Mouse (Mus musculus) G1E (cell line): ENCODE data around the gene Rhox2h. TPM values are rescaled to one million over a fixed set of nuclear protein-coding genes. Genes with fewer than 3 reads are reported as not detected.
"Not testable (repeated sequence)": the region's sequence is repeated elsewhere in the genome, so short reads cannot be mapped to it uniquely, and the experiment has no call there.

ENCODE experiments used
- ATAC-seq: 2 replicates; pipeline ENCODE4 v1.8.0; 2016; ENCODE audit warnings: mild to moderate bottlenecking; ENCODE audit not compliant: insufficient number of reproducible peaks, poor library complexity, low FRiP score, severe bottlenecking; ENCODE audit errors: extremely low read depth
- DNase-seq: peaks from one replicate; pipeline ENCODE4 v3.0.0; 2012; ENCODE audit warnings: low spot score
- H3K27me3 ChIP-seq: 2 replicates; pipeline ENCODE4 v1.6.1; 2012; ENCODE audit warnings: mild to moderate bottlenecking, low read length, inconsistent platforms; ENCODE audit not compliant: insufficient read depth
- H3K36me3 ChIP-seq: replicated peaks from 2 replicates; pipeline ENCODE3; 2012; ENCODE audit warnings: mild to moderate bottlenecking, inconsistent platforms
- H3K4me1 ChIP-seq: 2 replicates; pipeline ENCODE4 v1.6.1; 2012; ENCODE audit warnings: low read depth, low read length, inconsistent platforms, mixed read lengths; ENCODE audit not compliant: insufficient read depth
- H3K4me3 ChIP-seq: 2 replicates; pipeline ENCODE4 v1.5.1; 2012; ENCODE audit warnings: low read depth, mild to moderate bottlenecking, inconsistent platforms, low read length, moderate library complexity, mixed read lengths
- H3K9me3 ChIP-seq: replicated peaks from 2 replicates; pipeline ENCODE4 v1.6.1; 2012; ENCODE audit warnings: inconsistent platforms
- CTCF ChIP-seq: IDR thresholded peaks from 2 replicates; pipeline ENCODE4 v1.5.1; 2012; ENCODE audit warnings: low read depth, low read length, inconsistent platforms, mixed read lengths
- GATA1 ChIP-seq: IDR thresholded peaks from 2 replicates; pipeline ENCODE4 v1.6.1; 2012; ENCODE audit warnings: borderline replicate concordance, low read length, inconsistent platforms, mixed read lengths
- GATA2 ChIP-seq: IDR thresholded peaks from 2 replicates; pipeline ENCODE4 v1.6.1; 2012; ENCODE audit warnings: low read depth, low read length, inconsistent platforms, borderline replicate concordance
- POLR2AphosphoS5 ChIP-seq: IDR thresholded peaks from 2 replicates; pipeline ENCODE4 v1.6.1; 2012; ENCODE audit warnings: low read depth, low read length, inconsistent platforms; ENCODE audit not compliant: insufficient replicate concordance
- TAL1 ChIP-seq: conservative IDR thresholded peaks from 2 replicates; pipeline ENCODE4 v1.6.1; 2012; ENCODE audit warnings: low read depth, low read length, inconsistent platforms, mixed read lengths
- polyA plus RNA-seq: library from polyadenylated mRNA; stranded (reverse); fragments of >175 nt; gene quantifications from 2 replicates; pipeline ENCODE4 v1.2.3, GENCODE M21; 2012
- total RNA-seq, 2 experiments: library from RNA; stranded (forward) in 1 of 2; stranded (reverse) in 1 of 2; fragments of 200-1000 nt in 1 of 2; fragments of >200 nt in 1 of 2; fragmentation: Nextera tagmentation in 1 of 2; gene quantifications; 2 replicates each; pipeline ENCODE4 v1.2.3; 2014 to 2017

Gene Rhox2h
- total RNA-seq (2014; fragmentation: Nextera tagmentation) (not detected in 2 replicates), total RNA-seq (2017) (0.60 and 0.93 TPM in 2 replicates), polyA plus RNA-seq (0.07 TPM in 1 of 2 replicates, not detected in the other)

GRCm38 (mm10) chrX:37673177-37673576 is at the start of gene Rhox2h:
TSS of gene Rhox2h (minus strand) at chrX:37673277.
- not testable (repeated sequence) for H3K9me3 ChIP-seq, H3K36me3 ChIP-seq, H3K4me1 ChIP-seq, H3K4me3 ChIP-seq, ATAC-seq, DNase-seq, H3K27me3 ChIP-seq

GRCm38 (mm10) chrX:37701821-37702387 is 28.8 kb upstream of the Rhox2h start:
- no peaks in the 10 kb centered on the region for H3K9me3 ChIP-seq
- H3K27me3 ChIP-seq = no peaks in the 10 kb centered on the region
- ATAC-seq = no peak
- TF ChIP-seq GATA2 (no peak), CTCF (no peak), GATA1 (no peak)
- H3K4me3 ChIP-seq = no peak overlapping the region
- no peak for DNase-seq
- H3K36me3 ChIP-seq = no peaks in the 10 kb centered on the region
- no peaks in the 10 kb centered on the region for H3K4me1 ChIP-seq

GRCm38 (mm10) chrX:37692261-37692660 is 19.2 kb upstream of the Rhox2h start:
- ATAC-seq = no peak
- DNase-seq = no peak

GRCm38 (mm10) chrX:37683031-37683715 is 10.1 kb upstream of the Rhox2h start:
- peaks cover 26% of the 10 kb centered on the region for H3K9me3 ChIP-seq
- H3K4me3 ChIP-seq = no peak overlapping the region
- no peaks in the 10 kb centered on the region for H3K27me3 ChIP-seq
- DNase-seq (no peak), ATAC-seq (no peak)
- no peaks in the 10 kb centered on the region for H3K4me1 ChIP-seq
- no peaks in the 10 kb centered on the region for H3K36me3 ChIP-seq
- TF ChIP-seq CTCF (no peak), POLR2AphosphoS5 (no peak)

More at GRCm38 (mm10) chrX:37692261-37692660, 19.2 kb upstream of the Rhox2h start:
- no peaks in the 10 kb centered on the region for H3K36me3 ChIP-seq
- no peak overlapping the region for H3K4me3 ChIP-seq
- H3K9me3 ChIP-seq = no peaks in the 10 kb centered on the region
- TF ChIP-seq POLR2AphosphoS5 (no peak), GATA2 (no peak), CTCF (no peak), TAL1 (no peak), GATA1 (no peak)
- H3K27me3 ChIP-seq = no peaks in the 10 kb centered on the region
- H3K4me1 ChIP-seq = no peaks in the 10 kb centered on the region

- H3K36me3 ChIP-seq, DNase-seq, H3K27me3 ChIP-seq, H3K9me3 ChIP-seq, ATAC-seq, H3K4me3 ChIP-seq, H3K4me1 ChIP-seq: not testable (repeated sequence)
These were observed 4.4 kb downstream of the Rhox2h start, which contains the start of gene Rhox3h for GRCm38 (mm10) chrX:37668664-37669063. TSS of gene Rhox3h (minus strand) at chrX:37668764.

GRCm38 (mm10) chrX:37651227-37651626 is 21.9 kb downstream of the Rhox2h start, which contains the start of gene Rhox4g:
TSS of gene Rhox4g (minus strand) at chrX:37651327.
- DNase-seq, H3K27me3 ChIP-seq, H3K9me3 ChIP-seq, ATAC-seq, H3K36me3 ChIP-seq, H3K4me3 ChIP-seq, H3K4me1 ChIP-seq: not testable (repeated sequence)

- DNase-seq, H3K36me3 ChIP-seq, H3K27me3 ChIP-seq, ATAC-seq, H3K4me1 ChIP-seq, H3K4me3 ChIP-seq, H3K9me3 ChIP-seq: not testable (repeated sequence)
These were observed 29.7 kb downstream of the Rhox2h start, which contains the start of gene Rhox2g for GRCm38 (mm10) chrX:37643370-37643769. TSS of gene Rhox2g (minus strand) at chrX:37643470.

GRCm38 (mm10) chrX:37628512-37628911 is 44.6 kb downstream of the Rhox2h start, which contains the start of gene Rhox3g:
TSS of gene Rhox3g (minus strand) at chrX:37628612.
- not testable (repeated sequence) for H3K27me3 ChIP-seq, DNase-seq, ATAC-seq, H3K9me3 ChIP-seq, H3K4me1 ChIP-seq, H3K36me3 ChIP-seq, H3K4me3 ChIP-seq

Other genes with a start within 250 kb of the Rhox2h start
Only the 20 nearest of the 22 such genes appear.
- gene Rhox2c, start 219.6 kb downstream of the Rhox2h start, total RNA-seq (2014; fragmentation: Nextera tagmentation) = not detected in 2 replicates
- gene Rhox2c, start 219.6 kb downstream of the Rhox2h start, total RNA-seq (2017) = not detected in 2 replicates
- not detected in 2 replicates for gene Rhox2c, start 219.6 kb downstream of the Rhox2h start, polyA plus RNA-seq
- not detected in 2 replicates for gene Rhox3c, start 214.7 kb downstream of the Rhox2h start, total RNA-seq (2014; fragmentation: Nextera tagmentation)
- not detected in 2 replicates for gene Rhox3c, start 214.7 kb downstream of the Rhox2h start, total RNA-seq (2017)
- gene Rhox3c, start 214.7 kb downstream of the Rhox2h start, polyA plus RNA-seq = not detected in 2 replicates
- not detected in 2 replicates for gene Rhox4c, start 192.9 kb downstream of the Rhox2h start, total RNA-seq (2014; fragmentation: Nextera tagmentation)
- not detected in 2 replicates for gene Rhox4c, start 192.9 kb downstream of the Rhox2h start, total RNA-seq (2017)
- gene Rhox4c, start 192.9 kb downstream of the Rhox2h start, polyA plus RNA-seq = not detected in 2 replicates
- gene Rhox2d, start 179.8 kb downstream of the Rhox2h start, total RNA-seq (2014; fragmentation: Nextera tagmentation) = not detected in 2 replicates
- gene Rhox2d, start 179.8 kb downstream of the Rhox2h start, total RNA-seq (2017) = not detected in 2 replicates
- gene Rhox2d, start 179.8 kb downstream of the Rhox2h start, polyA plus RNA-seq = not detected in 2 replicates
- not detected in 2 replicates for gene Rhox4d, start 158.9 kb downstream of the Rhox2h start, total RNA-seq (2014; fragmentation: Nextera tagmentation)
- 0.17 TPM in 1 of 2 replicates, not detected in the other for gene Rhox4d, start 158.9 kb downstream of the Rhox2h start, total RNA-seq (2017)
- not detected in 2 replicates for gene Rhox4d, start 158.9 kb downstream of the Rhox2h start, polyA plus RNA-seq
- gene Rhox2e, start 142.8 kb downstream of the Rhox2h start, total RNA-seq (2014; fragmentation: Nextera tagmentation) = not detected in 2 replicates
- gene Rhox2e, start 142.8 kb downstream of the Rhox2h start, total RNA-seq (2017) = not detected in 2 replicates
- gene Rhox2e, start 142.8 kb downstream of the Rhox2h start, polyA plus RNA-seq = not detected in 2 replicates
- not detected in 2 replicates for gene Rhox3e, start 131.3 kb downstream of the Rhox2h start, total RNA-seq (2014; fragmentation: Nextera tagmentation)
- not detected in 2 replicates for gene Rhox3e, start 131.3 kb downstream of the Rhox2h start, total RNA-seq (2017)
- gene Rhox3e, start 131.3 kb downstream of the Rhox2h start, polyA plus RNA-seq = not detected in 2 replicates
- not detected in 2 replicates for gene Rhox4e, start 115.9 kb downstream of the Rhox2h start, total RNA-seq (2014; fragmentation: Nextera tagmentation)
- not detected in 2 replicates for gene Rhox4e, start 115.9 kb downstream of the Rhox2h start, total RNA-seq (2017)
- not detected in 2 replicates for gene Rhox4e, start 115.9 kb downstream of the Rhox2h start, polyA plus RNA-seq
- gene Rhox2f, start 101.9 kb downstream of the Rhox2h start, total RNA-seq (2014; fragmentation: Nextera tagmentation) = not detected in 2 replicates
- not detected in 2 replicates for gene Rhox2f, start 101.9 kb downstream of the Rhox2h start, total RNA-seq (2017)
- not detected in 2 replicates for gene Rhox2f, start 101.9 kb downstream of the Rhox2h start, polyA plus RNA-seq
- gene Rhox3f, start 92.3 kb downstream of the Rhox2h start, total RNA-seq (2014; fragmentation: Nextera tagmentation) = not detected in 2 replicates
- not detected in 2 replicates for gene Rhox3f, start 92.3 kb downstream of the Rhox2h start, total RNA-seq (2017)
- gene Rhox3f, start 92.3 kb downstream of the Rhox2h start, polyA plus RNA-seq = not detected in 2 replicates
- gene Rhox4f, start 65.6 kb downstream of the Rhox2h start, total RNA-seq (2014; fragmentation: Nextera tagmentation) = not detected in 2 replicates
- not detected in 2 replicates for gene Rhox4f, start 65.6 kb downstream of the Rhox2h start, total RNA-seq (2017)
- not detected in 2 replicates for gene Rhox4f, start 65.6 kb downstream of the Rhox2h start, polyA plus RNA-seq
- gene Rhox3g, start 44.7 kb downstream of the Rhox2h start, total RNA-seq (2014; fragmentation: Nextera tagmentation) = not detected in 2 replicates
- not detected in 2 replicates for gene Rhox3g, start 44.7 kb downstream of the Rhox2h start, total RNA-seq (2017)
- not detected in 2 replicates for gene Rhox3g, start 44.7 kb downstream of the Rhox2h start, polyA plus RNA-seq
- not detected in 2 replicates for gene Rhox2g, start 29.8 kb downstream of the Rhox2h start, total RNA-seq (2014; fragmentation: Nextera tagmentation)
- gene Rhox2g, start 29.8 kb downstream of the Rhox2h start, total RNA-seq (2017) = not detected in 2 replicates
- not detected in 2 replicates for gene Rhox2g, start 29.8 kb downstream of the Rhox2h start, polyA plus RNA-seq
- gene Rhox4g, start 21.9 kb downstream of the Rhox2h start, total RNA-seq (2014; fragmentation: Nextera tagmentation) = not detected in 2 replicates
- gene Rhox4g, start 21.9 kb downstream of the Rhox2h start, total RNA-seq (2017) = 0.16 TPM in 1 of 2 replicates, not detected in the other
- gene Rhox4g, start 21.9 kb downstream of the Rhox2h start, polyA plus RNA-seq = not detected in 2 replicates
- gene Rhox3h, start 4.5 kb downstream of the Rhox2h start, total RNA-seq (2014; fragmentation: Nextera tagmentation) = not detected in 2 replicates
- not detected in 2 replicates for gene Rhox3h, start 4.5 kb downstream of the Rhox2h start, total RNA-seq (2017)
- gene Rhox3h, start 4.5 kb downstream of the Rhox2h start, polyA plus RNA-seq = not detected in 2 replicates
- not detected in 2 replicates for gene Rhox5, start 131.6 kb upstream of the Rhox2h start, total RNA-seq (2014; fragmentation: Nextera tagmentation)
- 0.41 and 2.0 TPM in 2 replicates for gene Rhox5, start 131.6 kb upstream of the Rhox2h start, total RNA-seq (2017)
- gene Rhox5, start 131.6 kb upstream of the Rhox2h start, polyA plus RNA-seq = 0.21 and 0.41 TPM in 2 replicates
- not detected in 2 replicates for gene Rhox6, start 153.6 kb upstream of the Rhox2h start, total RNA-seq (2014; fragmentation: Nextera tagmentation)
- not detected in 2 replicates for gene Rhox6, start 153.6 kb upstream of the Rhox2h start, total RNA-seq (2017)
- not detected in 2 replicates for gene Rhox6, start 153.6 kb upstream of the Rhox2h start, polyA plus RNA-seq
- gene Rhox7a, start 158.4 kb upstream of the Rhox2h start, total RNA-seq (2014; fragmentation: Nextera tagmentation) = not detected in 2 replicates
- not detected in 2 replicates for gene Rhox7a, start 158.4 kb upstream of the Rhox2h start, total RNA-seq (2017)
- not detected in 2 replicates for gene Rhox7a, start 158.4 kb upstream of the Rhox2h start, polyA plus RNA-seq
- gene Rhox8, start 205.7 kb upstream of the Rhox2h start, total RNA-seq (2014; fragmentation: Nextera tagmentation) = 44.2 TPM in 1 of 2 replicates, not detected in the other
- not detected in 2 replicates for gene Rhox8, start 205.7 kb upstream of the Rhox2h start, total RNA-seq (2017)
- gene Rhox8, start 205.7 kb upstream of the Rhox2h start, polyA plus RNA-seq = not detected in 2 replicates
- gene Rhox7b, start 224.0 kb upstream of the Rhox2h start, total RNA-seq (2014; fragmentation: Nextera tagmentation) = not detected in 2 replicates
- gene Rhox7b, start 224.0 kb upstream of the Rhox2h start, total RNA-seq (2017) = not detected in 2 replicates
- gene Rhox7b, start 224.0 kb upstream of the Rhox2h start, polyA plus RNA-seq = not detected in 2 replicates